Mouse (Mus musculus): Measurements from ENCODE around the gene Mnt.
"Not testable (repeated sequence)": the region's sequence is repeated elsewhere in the genome, so short reads cannot be mapped to it uniquely, and the experiment has no call there.

Mnt gene

GRCm38 (mm10) chr11:74830256-74831161 is at the start of gene Mnt:
TSS of gene Mnt (plus strand) at chr11:74830920.
- peak; percentile 98 to 100 for DNase-seq

GRCm38 (mm10) chr11:74792874-74793273 is 37.8 kb upstream of the Mnt start:
- no peak for DNase-seq

- DNase-seq: no peak
Measured at GRCm38 (mm10) chr11:74800658-74801057, 30.1 kb upstream of the Mnt start.

- DNase-seq: peak in 1 of 2 experiments; percentile 63
Measured at GRCm38 (mm10) chr11:74804081-74804627, 26.6 kb upstream of the Mnt start.

- DNase-seq: peak in 1 of 2 experiments; percentile 29
Measured at GRCm38 (mm10) chr11:74807246-74807882, 23.4 kb upstream of the Mnt start.

- DNase-seq: no peak
Measured at GRCm38 (mm10) chr11:74808251-74808853, 22.4 kb upstream of the Mnt start.

- DNase-seq: no peak
Measured at GRCm38 (mm10) chr11:74810134-74810533, 20.6 kb upstream of the Mnt start.

- DNase-seq: not testable (repeated sequence)
Measured at GRCm38 (mm10) chr11:74811027-74811426, 19.7 kb upstream of the Mnt start.

- DNase-seq: no peak
Measured at GRCm38 (mm10) chr11:74811538-74811937, 19.2 kb upstream of the Mnt start.

- DNase-seq: no peak
Measured at GRCm38 (mm10) chr11:74815795-74816194, 14.9 kb upstream of the Mnt start.

- DNase-seq: no peak
Measured at GRCm38 (mm10) chr11:74820921-74821320, 9.8 kb upstream of the Mnt start.

- peak in 1 of 2 experiments; percentile 44 for DNase-seq
Measured at GRCm38 (mm10) chr11:74821463-74821862, 9.3 kb upstream of the Mnt start.

GRCm38 (mm10) chr11:74822746-74823440 is 7.8 kb upstream of the Mnt start:
- no peak for DNase-seq

- peak; percentile 29 to 37 for DNase-seq
Measured at GRCm38 (mm10) chr11:74826151-74826550, 4.6 kb upstream of the Mnt start.

GRCm38 (mm10) chr11:74826702-74827101 is 4.0 kb upstream of the Mnt start:
- DNase-seq: no peak

- DNase-seq: no peak
Measured at GRCm38 (mm10) chr11:74827791-74828403, 2.8 kb upstream of the Mnt start.

GRCm38 (mm10) chr11:74828404-74828931 is 2.3 kb upstream of the Mnt start:
- peak in 1 of 2 experiments; percentile 32 for DNase-seq

GRCm38 (mm10) chr11:74828965-74829550 is 1.7 kb upstream of the Mnt start:
- no peak for DNase-seq

GRCm38 (mm10) chr11:74829812-74830211 is 908 bp upstream of the Mnt start:
- peak; percentile 93 to 94 for DNase-seq

- DNase-seq: peak; percentile 68 to 77
Measured at GRCm38 (mm10) chr11:74831191-74831605, 478 bp downstream of the Mnt start.

All from lung, postnatal 4 days (tissue).